Mouse (Mus musculus) ES-E14 (cell line): ENCODE results near the gene 1190005I06Rik. TPM values are rescaled to one million over a fixed set of nuclear protein-coding genes. Genes with fewer than 3 reads are reported as not detected.

Experiments
- DNase-seq: peaks from one replicate; pipeline ENCODE4 v3.0.0-alpha.2; 2013; ENCODE audit warnings: low read depth, low spot score
- H3K27ac ChIP-seq: 2 replicates; pipeline ENCODE4 v1.5.1; 2012; ENCODE audit warnings: low read depth, mild to moderate bottlenecking, low read length, moderate library complexity, mixed read lengths; ENCODE audit not compliant: poor library complexity, insufficient read depth, severe bottlenecking
- H3K36me3 ChIP-seq: 2 replicates; pipeline ENCODE4 v1.6.1; 2012; ENCODE audit warnings: mild to moderate bottlenecking, low read length, moderate library complexity, mixed read lengths; ENCODE audit not compliant: control insufficient read depth, poor library complexity, insufficient read depth, severe bottlenecking
- H3K4me1 ChIP-seq, 2 experiments: fragments of 150-350 bp in 1 of 2; sonication (generic) in 1 of 2; 2 replicates each; pipeline ENCODE4 v1.6.1; 2012; ENCODE audit warnings: low read length in 2 of 2, mild to moderate bottlenecking in 1 of 2, mixed read lengths in 1 of 2; ENCODE audit not compliant: control insufficient read depth in 2 of 2, insufficient read depth in 2 of 2, poor library complexity in 1 of 2
- H3K4me3 ChIP-seq, 2 experiments: fragments of 150-350 bp in 1 of 2; sonication (generic) in 1 of 2; 2 replicates each; pipeline ENCODE4 v1.5.1; 2012; ENCODE audit warnings: low read length in 2 of 2, low read depth in 1 of 2, mild to moderate bottlenecking in 1 of 2, mixed read lengths in 1 of 2; ENCODE audit not compliant: insufficient read depth in 1 of 2, poor library complexity in 1 of 2, severe bottlenecking in 1 of 2
- H3K9ac ChIP-seq: 2 replicates; pipeline ENCODE4 v1.6.1; 2012; ENCODE audit warnings: low read depth, mild to moderate bottlenecking, low read length, mixed read lengths; ENCODE audit not compliant: poor library complexity, insufficient read depth, severe bottlenecking
- H3K9me3 ChIP-seq: fragments of 150-350 bp; sonication (generic); 2 replicates; pipeline ENCODE4 v1.6.1; 2012; ENCODE audit warnings: low read depth, mild to moderate bottlenecking, low read length; ENCODE audit not compliant: control insufficient read depth, insufficient read depth
- CHD2 ChIP-seq: IDR thresholded peaks from 2 replicates; pipeline ENCODE4 v1.6.1; 2014; ENCODE audit warnings: mild to moderate bottlenecking, low read depth, low read length, inconsistent platforms
- HCFC1 ChIP-seq: IDR thresholded peaks from 2 replicates; pipeline ENCODE4 v1.6.1; 2012; ENCODE audit warnings: low read length, inconsistent platforms, borderline replicate concordance; ENCODE audit not compliant: insufficient read depth
- MAFK ChIP-seq: IDR thresholded peaks from 2 replicates; pipeline ENCODE4 v1.6.1; 2014; ENCODE audit warnings: mild to moderate bottlenecking, low read depth, low read length, inconsistent platforms; ENCODE audit not compliant: insufficient read depth
- ZC3H11A ChIP-seq: IDR thresholded peaks from 2 replicates; pipeline ENCODE4 v1.6.1; 2012; ENCODE audit warnings: low read depth, mild to moderate bottlenecking, inconsistent platforms, low read length, borderline replicate concordance
- ZNF384 ChIP-seq: IDR thresholded peaks from 2 replicates; pipeline ENCODE4 v1.6.1; 2012; ENCODE audit warnings: low read depth, low read length, inconsistent platforms
- in situ Hi-C, 2 experiments: fragments of 600-800 bp; cut with MboI; formaldehyde crosslinking; loops; one replicate each; pipeline ENCODE4 v1.15.1; 2025; ENCODE audit warnings: low sequenced_read_pairs in 2 of 2, inconsistent platforms in 1 of 2; ENCODE audit not compliant: unreplicated experiment in 2 of 2
- total RNA-seq: library from RNA; depleted of rRNA; stranded (reverse); fragments of 300-350 nt; gene quantifications from 2 replicates; pipeline ENCODE4 v1.2.3, GENCODE M21; 2012

The 1190005I06Rik gene
- total RNA-seq, 1 experiment, result 21.8 TPM

DNA sequence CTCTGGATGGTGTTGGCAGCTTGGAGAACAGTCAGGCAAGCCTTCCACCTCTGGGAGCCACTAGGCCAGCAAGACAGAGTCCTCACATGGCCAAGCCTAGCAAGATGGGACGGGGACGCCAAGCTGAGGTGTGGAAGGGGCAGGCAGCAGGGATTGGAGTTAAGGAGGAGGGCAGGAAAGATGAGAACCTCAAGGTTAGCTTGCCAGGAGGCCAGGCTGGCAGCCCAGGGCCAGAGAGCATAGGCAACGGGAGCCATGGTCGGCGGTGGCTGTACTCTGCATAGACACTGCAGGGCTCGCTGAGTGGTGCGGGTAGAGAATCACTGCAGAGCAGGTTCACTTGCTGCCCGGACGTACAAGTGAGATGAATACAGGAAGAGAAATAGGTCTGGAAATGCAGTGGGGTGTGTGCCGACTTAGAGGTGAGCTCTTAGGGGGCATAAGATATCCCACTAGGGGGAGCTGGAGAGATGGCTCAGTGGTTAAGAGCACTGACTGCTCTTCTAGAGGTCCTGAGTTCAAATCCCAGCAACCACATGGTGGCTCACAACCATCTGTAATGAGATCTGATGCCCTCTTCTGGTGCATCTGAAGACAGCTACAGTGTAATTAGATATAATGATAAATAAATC is 5.3 kb downstream of the 1190005I06Rik start:
- in situ Hi-C loops, result no loop called here

DNA sequence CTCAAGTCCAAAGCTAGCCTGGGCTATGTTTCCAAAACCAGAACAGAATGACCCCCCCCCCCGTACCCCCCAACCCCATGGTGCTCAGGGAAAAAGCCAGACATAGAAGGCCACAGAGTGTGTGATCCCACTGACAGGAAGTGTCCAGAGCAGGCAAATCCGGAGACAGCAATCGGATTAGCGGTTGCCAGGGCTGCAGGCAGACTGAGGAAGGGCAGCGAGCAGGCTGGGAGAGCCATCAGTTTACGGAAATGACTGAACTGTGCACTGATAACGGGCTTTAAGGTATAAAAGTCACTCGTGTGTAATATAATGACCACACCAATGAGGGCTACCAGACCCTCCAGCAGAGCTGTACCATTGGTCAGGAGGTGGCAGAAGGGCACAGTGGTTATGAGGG is 6.2 kb downstream of the 1190005I06Rik start:
- Histone ChIP-seq H3K27ac (no peak overlapping the region), H3K4me1 (peaks cover 0 to 5% of the 10 kb centered on the region in 2 experiments; a peak in 1 of 4 replicates), H3K36me3 (no peaks in the 10 kb centered on the region), H3K9ac (no peak overlapping the region), H3K4me3 (no peak overlapping the region), H3K9me3 (no peaks in the 10 kb centered on the region)
- TF ChIP-seq ZC3H11A, result no peak
- TF ChIP-seq CHD2, result no peak
- TF ChIP-seq MAFK, result no peak
- no peak for TF ChIP-seq HCFC1
- no peak for TF ChIP-seq ZNF384
- no peak for DNase-seq
- in situ Hi-C loops, result no loop called here

More for the DNA sequence above, 5.3 kb downstream of the 1190005I06Rik start:
- H3K9ac ChIP-seq, result no peak overlapping the region
- no peak overlapping the region for H3K4me3 ChIP-seq
- no peaks in the 10 kb centered on the region for H3K36me3 ChIP-seq
- H3K27ac ChIP-seq, result no peak overlapping the region
- TF ChIP-seq ZNF384 (no peak), ZC3H11A (no peak), HCFC1 (no peak), MAFK (no peak), CHD2 (no peak)
- no peaks in the 10 kb centered on the region for H3K9me3 ChIP-seq
- no peak for DNase-seq
- peaks cover 0 to 5% of the 10 kb centered on the region in 2 experiments; a peak in 1 of 4 replicates for H3K4me1 ChIP-seq

DNA sequence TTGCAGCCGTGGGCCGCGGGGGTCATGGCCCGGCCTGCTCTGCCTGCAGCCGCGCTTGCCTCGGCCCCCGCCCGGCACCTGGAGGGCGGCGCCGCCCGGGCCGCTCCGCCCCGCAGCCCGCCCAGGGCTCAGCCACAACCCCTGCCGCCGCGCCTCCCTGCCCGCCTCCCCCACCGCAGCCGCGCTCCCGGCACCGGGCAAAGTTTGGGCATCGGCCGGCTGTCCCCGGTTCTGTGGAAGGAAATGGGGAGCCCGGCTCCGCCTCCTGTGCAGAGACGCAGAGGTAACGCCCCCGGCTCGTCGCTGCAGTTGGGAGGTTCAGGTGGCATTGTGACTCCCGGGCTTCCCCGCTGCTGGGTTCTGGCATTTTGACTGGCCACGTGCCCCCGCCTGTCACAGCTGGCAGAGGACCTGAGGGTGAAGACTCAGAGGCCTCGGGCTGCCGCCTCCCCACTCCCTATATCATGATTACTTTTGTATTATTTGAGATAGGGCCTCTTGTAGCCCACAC is 13.0 kb downstream of the 1190005I06Rik start:
- DNase-seq, result no peak
- TF ChIP-seq CHD2 (no peak), MAFK (no peak), ZC3H11A (no peak), HCFC1 (no peak), ZNF384 (no peak)
- H3K9ac ChIP-seq, result peak overlapping the region; percentile 75
- peak overlapping the region; percentile 74 to 75 for H3K4me3 ChIP-seq
- H3K4me1 ChIP-seq, result peaks cover 7 to 29% of the 10 kb centered on the region in 2 experiments; a peak in 3 of 4 replicates
- H3K27ac ChIP-seq, result no peak overlapping the region
- no peaks in the 10 kb centered on the region for H3K36me3 ChIP-seq
- in situ Hi-C loops, result no loop called here
- H3K9me3 ChIP-seq, result no peaks in the 10 kb centered on the region

DNA sequence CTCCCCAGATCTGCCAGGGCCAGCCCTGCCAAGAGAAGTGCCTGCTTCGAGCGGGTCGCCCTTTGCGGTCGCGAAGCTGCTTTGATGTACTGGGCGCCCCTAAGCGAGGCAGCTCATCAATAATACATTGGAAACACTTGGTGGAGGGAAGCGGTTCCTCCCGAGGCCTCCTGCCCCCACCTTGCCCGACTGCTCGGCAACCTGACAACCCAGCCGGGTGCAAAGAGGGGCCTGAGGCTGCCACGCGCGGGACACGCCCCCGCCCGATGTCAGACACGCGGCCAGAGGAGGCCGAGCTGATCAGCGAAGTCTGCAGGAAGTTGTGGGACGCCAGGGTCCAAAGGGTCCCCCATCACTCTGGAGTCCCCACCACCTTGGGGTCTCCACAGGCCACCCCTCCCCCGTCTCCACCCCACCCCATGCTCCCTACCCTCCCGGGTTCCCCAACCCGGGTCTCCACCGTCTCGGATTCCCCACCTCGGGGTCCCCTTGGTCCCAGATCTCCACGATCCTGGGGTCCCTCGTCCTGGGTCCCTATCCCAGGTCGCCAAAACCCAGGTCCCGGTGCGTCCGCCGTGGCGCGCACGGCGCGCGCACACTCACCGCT is 13.7 kb downstream of the 1190005I06Rik start:
- H3K9ac ChIP-seq, result peak overlapping the region; percentile 75
- DNase-seq, result no peak
- H3K36me3 ChIP-seq, result no peaks in the 10 kb centered on the region
- no peak overlapping the region for H3K27ac ChIP-seq
- H3K4me3 ChIP-seq, result peak overlapping the region; percentile 74 to 75
- TF ChIP-seq HCFC1, result no peak
- no peaks in the 10 kb centered on the region for H3K9me3 ChIP-seq
- H3K4me1 ChIP-seq, result peaks cover 7 to 29% of the 10 kb centered on the region in 2 experiments; a peak in 3 of 4 replicates
- in situ Hi-C loops, result no loop called here
